ENCODE assay signal across 13 mouse cellular contexts in the genomic region with DNA sequence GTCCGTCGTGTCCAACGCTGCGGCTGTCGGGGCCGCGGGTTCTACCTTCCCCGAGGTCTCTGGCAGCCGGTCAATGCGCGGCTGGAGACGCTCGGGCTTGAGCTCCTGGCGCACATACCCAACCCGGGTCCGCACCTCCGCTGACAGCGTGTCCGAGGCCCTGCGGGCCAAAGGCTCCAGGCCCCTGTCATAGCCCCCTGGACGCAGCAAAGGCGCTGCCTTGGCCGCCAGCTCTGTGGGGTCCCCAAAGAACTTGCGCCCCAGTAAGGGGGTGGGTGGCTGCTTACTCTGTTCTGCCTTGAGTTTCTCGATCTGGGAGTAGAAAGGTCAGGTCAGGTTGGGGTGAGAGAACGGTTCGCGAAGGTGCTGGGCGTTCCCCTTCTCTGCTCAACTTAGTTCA. TPM values are rescaled to one million over a fixed set of nuclear protein-coding genes. Genes with fewer than 3 reads are reported as not detected.
DNase-seq lines count a peak whose midpoint lies in the region; ATAC-seq and TF ChIP-seq lines count a peak whose summit lies in the region.
"Had no signal": no experiment of that assay in that cellular context is flagged by ENCODE, and none has a peak within 500 bp of the region (broad histone marks: within the 10 kb centered on the region; RNA-seq: fewer than 3 reads in every experiment).

No protein-coding gene starts in this region.

- H3K36me3 ChIP-seq in heart, embryonic 12.5 days, result no peaks in the 10 kb centered on the region
- no peaks in the 10 kb centered on the region for H3K36me3 ChIP-seq in heart, adult 2 months (ENCODE audit: control insufficient read depth, insufficient read depth, low read length)
- H3K36me3 ChIP-seq in lung, embryonic 14.5 days (ENCODE audit: insufficient read depth), result no peaks in the 10 kb centered on the region
- no peaks in the 10 kb centered on the region for H3K36me3 ChIP-seq in embryonic facial prominence, embryonic 10.5 days (replicated peaks)
- no peaks in the 10 kb centered on the region for H3K36me3 ChIP-seq in limb, embryonic 12.5 days

- peaks cover 31% of the 10 kb centered on the region for H3K4me1 ChIP-seq in heart, embryonic 12.5 days (replicated peaks)
- H3K4me1 ChIP-seq in heart, adult 2 months (ENCODE audit: control insufficient read depth, insufficient read depth, low read length), result peaks cover 2% of the 10 kb centered on the region; the same call in 1 of the 2 replicates
- no peaks in the 10 kb centered on the region; the same call in 1 of the 2 replicates for H3K4me1 ChIP-seq in lung, embryonic 14.5 days (ENCODE audit: insufficient read depth)
- H3K4me1 ChIP-seq in embryonic facial prominence, embryonic 10.5 days, result peaks cover 36% of the 10 kb centered on the region
- peaks cover 18% of the 10 kb centered on the region for H3K4me1 ChIP-seq in limb, embryonic 12.5 days (replicated peaks)

- no peak for TF ChIP-seq EP300 in heart, adult 2 months (IDR thresholded peaks at IDR 0.05; ENCODE audit: insufficient read depth, low read depth, low read length)

- peaks cover 72% of the 10 kb centered on the region for H3K27me3 ChIP-seq in heart, embryonic 12.5 days (replicated peaks)
- H3K27me3 ChIP-seq in heart, adult 2 months (ENCODE audit: control insufficient read depth, insufficient read depth, low read length), result peaks cover 23% of the 10 kb centered on the region
- H3K27me3 ChIP-seq in lung, embryonic 14.5 days (ENCODE audit: insufficient read depth, low read length), result peaks cover 68% of the 10 kb centered on the region
- H3K27me3 ChIP-seq in embryonic facial prominence, embryonic 10.5 days (replicated peaks; ENCODE audit: low read depth, poor library complexity, severe bottlenecking), result peaks cover 81% of the 10 kb centered on the region
- peaks cover 76% of the 10 kb centered on the region for H3K27me3 ChIP-seq in limb, embryonic 12.5 days

- no peaks in the 10 kb centered on the region for H3K79me2 ChIP-seq in heart, adult 2 months (replicated peaks; ENCODE audit: control insufficient read depth, insufficient read depth, low read length)

- no peak for ATAC-seq in heart, embryonic 12.5 days (ENCODE audit: insufficient number of reproducible peaks, low FRiP score)
- ATAC-seq in lung, embryonic 14.5 days (ENCODE audit: insufficient read depth), result no peak
- no peak for ATAC-seq in limb, embryonic 12.5 days (ENCODE audit: insufficient number of reproducible peaks, insufficient read depth, low FRiP score, low TSS enrichment, low read depth)

- no peak for TF ChIP-seq CTCF in heart, adult 2 months (IDR thresholded peaks at IDR 0.05)
- no peak for TF ChIP-seq CTCF in lung, embryonic 14.5 days (IDR thresholded peaks at IDR 0.05; ENCODE audit: low read depth)

- peak overlapping the region; percentile 34 for H3K4me2 ChIP-seq in heart, embryonic 12.5 days
- H3K4me2 ChIP-seq in lung, embryonic 14.5 days, result peak overlapping the region; percentile 15; the same call in 1 of the 2 replicates
- no peak overlapping the region for H3K4me2 ChIP-seq in limb, embryonic 12.5 days

- 6% methylated on average over 29 of the region's 29 CpGs for WGBS in heart, embryonic 12.5 days
- 14% methylated on average over 29 of the region's 29 CpGs for WGBS in heart, adult 2 months
- WGBS in lung, embryonic 14.5 days, result 5% methylated on average over 29 of the region's 29 CpGs
- WGBS in embryonic facial prominence, embryonic 10.5 days, result 3% methylated on average over 29 of the region's 29 CpGs
- 5% methylated on average over 29 of the region's 29 CpGs for whole genome bisulfite sequencing in limb, embryonic 12.5 days

- H3K27ac ChIP-seq in heart, embryonic 12.5 days (ENCODE audit: poor library complexity, severe bottlenecking), result no peak overlapping the region
- no peak overlapping the region for H3K27ac ChIP-seq in heart, adult 2 months
- no peak overlapping the region for H3K27ac ChIP-seq in lung, embryonic 14.5 days (ENCODE audit: low read depth)
- no peak overlapping the region for H3K27ac ChIP-seq in embryonic facial prominence, embryonic 10.5 days (replicated peaks)
- H3K27ac ChIP-seq in limb, embryonic 12.5 days, result no peak overlapping the region
- H3K27ac ChIP-seq: gastrocnemius, adult 2 months had no signal

- no peak for TF ChIP-seq POLR2A in heart, adult 2 months (IDR thresholded peaks at IDR 0.05; ENCODE audit: insufficient read depth, low read depth, low read length)

- intact Hi-C loops in heart, adult 2 months (cut with DNase I), result no loop called here

- H3K4me3 ChIP-seq in heart, embryonic 12.5 days, result peak overlapping the region; percentile 24
- no peak overlapping the region for H3K4me3 ChIP-seq in heart, adult 2 months
- H3K4me3 ChIP-seq in lung, embryonic 14.5 days (ENCODE audit: low read depth, low read length), result peak overlapping the region; percentile 12; the same call in 1 of the 2 replicates
- peak overlapping the region; percentile 35 for H3K4me3 ChIP-seq in embryonic facial prominence, embryonic 10.5 days
- peak overlapping the region; percentile 20 for H3K4me3 ChIP-seq in limb, embryonic 12.5 days (replicated peaks)
- H3K4me3 ChIP-seq: gastrocnemius, adult 2 months had no signal

- H3K9ac ChIP-seq in heart, embryonic 12.5 days, result no peak overlapping the region
- no peak overlapping the region for H3K9ac ChIP-seq in heart, adult 2 months (ENCODE audit: low read depth, low read length)
- H3K9ac ChIP-seq in lung, embryonic 14.5 days, result no peak overlapping the region
- no peak overlapping the region for H3K9ac ChIP-seq in limb, embryonic 12.5 days (replicated peaks)

- no peak for DNase-seq in heart, adult 2 months
- no peak for DNase-seq in lung, embryonic 14.5 days
- DNase-seq in lung, postnatal 4 days, result no peak
- DNase-seq in embryonic facial prominence, embryonic 10.5 days (ENCODE audit: low spot score), result no peak
- DNase-seq in adipocyte (ENCODE audit: low spot score), result no peak
- DNase-seq in right cerebral cortex, adult 2 months (ENCODE audit: low spot score in 2 of 2), result no peak
- DNase-seq: adrenal gland, adult 2 months; gastrocnemius, adult 2 months; kidney, postnatal 10 days; thymus, postnatal 25 days had no signal

- H3K9me3 ChIP-seq in heart, embryonic 12.5 days (replicated peaks), result no peaks in the 10 kb centered on the region
- no peaks in the 10 kb centered on the region for H3K9me3 ChIP-seq in lung, embryonic 14.5 days (ENCODE audit: low read depth, low read length)
- H3K9me3 ChIP-seq in embryonic facial prominence, embryonic 10.5 days, result peaks cover 1% of the 10 kb centered on the region; the same call in 1 of the 2 replicates
- no peaks in the 10 kb centered on the region for H3K9me3 ChIP-seq in limb, embryonic 12.5 days

RNA-seq across cellular contexts. Expression of a gene that starts 7.2 kb away (rescaled TPM):
- polyA plus RNA-seq in heart, embryonic 12.5 days (2016; fragmentation: Nextera tagmentation; extraction: Ambion mirVana), result 1.2 and 1.5 TPM in 2 replicates
- total RNA-seq in heart, adult 2 months (2021), result under 1 TPM in 1 of 2 experiments, not detected in 1; 0.52 TPM
- polyA plus RNA-seq in heart, adult 2 months (2012; rRNA removed), result not detected in 2 replicates
- polyA plus RNA-seq in lung, embryonic 14.5 days (2014; fragmentation: Nextera tagmentation; extraction: Ambion mirVana), result 0.73 and 1.6 TPM in 2 replicates
- not detected in 2 replicates for polyA plus RNA-seq in embryonic facial prominence, embryonic 10.5 days (2016; fragmentation: Nextera tagmentation; extraction: Ambion mirVana)
- 0.42 TPM in 1 of 2 replicates, not detected in the other for polyA plus RNA-seq in limb, embryonic 12.5 days (2016; fragmentation: Nextera tagmentation; extraction: Ambion mirVana)
- total RNA-seq: gastrocnemius, adult 2 months had no signal
- polyA plus RNA-seq: embryonic facial prominence, embryonic 11.5 days had no signal

RNA-seq across cellular contexts. Expression of a gene that starts 8.6 kb away (rescaled TPM):
- 35.4 and 39.4 TPM in 2 replicates for polyA plus RNA-seq in heart, embryonic 12.5 days (2016; fragmentation: Nextera tagmentation; extraction: Ambion mirVana)
- total RNA-seq in heart, adult 2 months (2021), result 1 to 10 TPM; 4.6 to 7.1 TPM
- polyA plus RNA-seq in heart, adult 2 months (2012; rRNA removed), result 17.3 and 20.2 TPM in 2 replicates
- polyA plus RNA-seq in lung, embryonic 14.5 days (2014; fragmentation: Nextera tagmentation; extraction: Ambion mirVana), result 45.1 and 53.5 TPM in 2 replicates
- 73.2 and 80.3 TPM in 2 replicates for polyA plus RNA-seq in embryonic facial prominence, embryonic 10.5 days (2016; fragmentation: Nextera tagmentation; extraction: Ambion mirVana)
- 59.5 and 59.9 TPM in 2 replicates for polyA plus RNA-seq in limb, embryonic 12.5 days (2016; fragmentation: Nextera tagmentation; extraction: Ambion mirVana)

RNA-seq across cellular contexts. Expression of a gene that starts 26.9 kb away (rescaled TPM):
- 53.9 and 57.1 TPM in 2 replicates for polyA plus RNA-seq in heart, embryonic 12.5 days (2016; fragmentation: Nextera tagmentation; extraction: Ambion mirVana)
- 100 to 1,000 TPM; 187 to 221 TPM for total RNA-seq in heart, adult 2 months (2021)
- polyA plus RNA-seq in heart, adult 2 months (2012; rRNA removed), result 349 and 374 TPM in 2 replicates
- polyA plus RNA-seq in lung, embryonic 14.5 days (2014; fragmentation: Nextera tagmentation; extraction: Ambion mirVana), result 73.5 and 86.0 TPM in 2 replicates
- 7.1 and 8.8 TPM in 2 replicates for polyA plus RNA-seq in embryonic facial prominence, embryonic 10.5 days (2016; fragmentation: Nextera tagmentation; extraction: Ambion mirVana)
- polyA plus RNA-seq in limb, embryonic 12.5 days (2016; fragmentation: Nextera tagmentation; extraction: Ambion mirVana), result 15.2 and 15.8 TPM in 2 replicates
